Mouse (Mus musculus) retina, embryonic 14.5 days (tissue): ENCODE results near the gene Gstcd.

ENCODE experiments used
- DNase-seq: peaks from one replicate; pipeline ENCODE4 v3.0.0-alpha.2; 2015; ENCODE audit warnings: low spot score

Gene Gstcd

GRCm38 (mm10) chr3:132940181-132940990 is 151.4 kb downstream of the Gstcd start:
- DNase-seq = no peak

- DNase-seq = no peak
Observed at GRCm38 (mm10) chr3:132939006-132939405, 152.8 kb downstream of the Gstcd start.

GRCm38 (mm10) chr3:132934649-132935048 is 157.2 kb downstream of the Gstcd start:
- no peak for DNase-seq
